Comparison of ENCODE assay signal across 8 mouse cellular contexts in the genomic region with DNA sequence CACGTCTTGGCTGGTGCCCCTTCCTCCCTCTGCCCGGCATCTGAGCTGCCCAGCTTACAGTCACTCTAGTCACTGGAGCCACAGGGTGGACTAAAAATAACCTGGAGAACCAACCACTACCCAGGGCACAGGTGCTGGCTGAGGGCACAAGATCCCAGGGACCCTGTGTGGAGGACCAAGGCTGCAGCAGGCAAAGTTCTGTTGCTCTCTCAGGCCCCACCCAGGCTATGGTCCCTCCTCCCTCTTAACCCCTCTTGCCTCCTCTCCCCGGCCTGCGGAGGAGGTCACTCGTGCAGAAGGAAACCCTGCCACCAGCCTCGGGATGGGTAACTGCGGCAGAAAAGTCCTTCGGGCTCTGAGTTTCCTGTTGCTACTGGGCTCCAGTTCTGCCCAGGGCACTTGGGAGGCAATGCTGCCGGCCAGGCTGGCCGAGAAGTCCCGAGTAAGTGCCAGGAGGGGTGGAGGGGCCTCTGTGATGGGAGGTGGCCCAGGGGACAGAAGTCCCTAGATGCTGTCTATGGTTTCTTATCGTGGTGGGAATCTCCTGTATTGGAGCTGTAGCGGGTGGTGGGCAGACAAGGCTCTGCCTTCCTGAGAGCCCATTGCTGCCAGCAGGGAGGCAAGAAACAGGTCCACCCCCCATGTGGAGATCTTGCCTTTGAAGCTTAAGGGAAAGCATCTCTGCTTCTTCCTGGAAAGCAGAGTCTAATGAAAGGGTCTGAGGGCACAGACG. TPM values are rescaled to one million over a fixed set of nuclear protein-coding genes. Genes with fewer than 3 reads are reported as not detected.
A peak's percentile ranks its signal among the peaks of the same experiment; 100 is the strongest.
DNase-seq lines count a peak whose midpoint lies in the region; ATAC-seq lines count a peak whose summit lies in the region.

A gene (plus strand): TSS at position 147 of the 733 bp plus-strand sequence.

- H3K27ac ChIP-seq in hindbrain, embryonic 10.5 days = peak within 1 kb of the TSS; percentile 63
- H3K27ac ChIP-seq in hindbrain, embryonic 11.5 days (ENCODE audit: low read depth, low read length) = no peak within 1 kb of the TSS
- H3K27ac ChIP-seq in brown adipose tissue, adult 24 weeks (replicated peaks; ENCODE audit: low read depth, low read length) = no peak within 1 kb of the TSS

- no peaks in the 10 kb centered on the region for H3K36me3 ChIP-seq in hindbrain, embryonic 10.5 days
- H3K36me3 ChIP-seq in hindbrain, embryonic 11.5 days (ENCODE audit: control insufficient read depth, insufficient read depth, low read length) = no peaks in the 10 kb centered on the region

- intact Hi-C loops in heart, postnatal 10 days (cut with DNase I) = no loop called here

- no peaks in the 10 kb centered on the region for H3K9me3 ChIP-seq in hindbrain, embryonic 10.5 days
- H3K9me3 ChIP-seq in hindbrain, embryonic 11.5 days (ENCODE audit: control insufficient read depth, low read length) = no peaks in the 10 kb centered on the region

- peaks cover 73% of the 10 kb centered on the region for H3K4me1 ChIP-seq in hindbrain, embryonic 10.5 days (replicated peaks)
- no peaks in the 10 kb centered on the region for H3K4me1 ChIP-seq in hindbrain, embryonic 11.5 days (replicated peaks; ENCODE audit: control insufficient read depth, insufficient read depth, low read length)
- 0 out of 2 replicates have a peak, but pooled peaks cover 2% of the 10 kb centered on the region for H3K4me1 ChIP-seq in brown adipose tissue, adult 24 weeks (ENCODE audit: control insufficient read depth, insufficient read depth, insufficient read length, low read length)

- no peak for ATAC-seq in hindbrain, embryonic 11.5 days (ENCODE audit: low FRiP score)
- no peak for ATAC-seq in activated CD4-positive, CD25-positive, alpha-beta regulatory T cell, adult 4 months

- peaks cover 24% of the 10 kb centered on the region for H3K27me3 ChIP-seq in hindbrain, embryonic 10.5 days (ENCODE audit: insufficient read depth, poor library complexity, severe bottlenecking)
- H3K27me3 ChIP-seq in hindbrain, embryonic 11.5 days (ENCODE audit: control insufficient read depth, insufficient read depth, low read length) = no peaks in the 10 kb centered on the region; the same call in 1 of the 2 replicates

- DNase-seq in hindbrain, embryonic 10.5 days (ENCODE audit: low spot score) = no peak
- no peak for DNase-seq in hindbrain, embryonic 11.5 days (ENCODE audit: low spot score)
- DNase-seq in heart, postnatal 10 days = peak; percentile 72 to 73
- DNase-seq in lung, postnatal 4 days = peak; percentile 54 to 55
- no peak for DNase-seq in urinary bladder, postnatal 10 days (ENCODE audit: low spot score)
- no peak for DNase-seq in cerebellum, adult 9-10 months

- no peak within 1 kb of the TSS for H3K9ac ChIP-seq in hindbrain, embryonic 11.5 days (ENCODE audit: low read depth, low read length)

- 19% methylated on average over 14 of the region's 14 CpGs for WGBS in hindbrain, embryonic 10.5 days
- 22% methylated on average over 11 of the region's 14 CpGs for WGBS in hindbrain, embryonic 11.5 days

- H3K4me3 ChIP-seq in hindbrain, embryonic 10.5 days = 0 out of 2 replicates have a peak within 1 kb of the TSS, but pooled peaks have one; percentile 28
- no peak within 1 kb of the TSS for H3K4me3 ChIP-seq in hindbrain, embryonic 11.5 days (ENCODE audit: low read depth, low read length)
- H3K4me3 ChIP-seq in brown adipose tissue, adult 24 weeks (ENCODE audit: insufficient read depth, low read depth, low read length) = peak within 1 kb of the TSS; percentile 5; the same call in 1 of the 2 replicates

- H3K4me2 ChIP-seq in hindbrain, embryonic 11.5 days (replicated peaks; ENCODE audit: low read depth, low read length) = no peak within 1 kb of the TSS

RNA-seq across cellular contexts. Expression of the gene that starts here (rescaled TPM):
- polyA plus RNA-seq in hindbrain, embryonic 10.5 days (2016; fragmentation: Nextera tagmentation; extraction: Ambion mirVana) = 9.6 and 11.6 TPM in 2 replicates
- 3.6 and 4.6 TPM in 2 replicates for polyA plus RNA-seq in hindbrain, embryonic 11.5 days (2014; fragmentation: Nextera tagmentation; extraction: Ambion mirVana)
- 1.7 and 3.0 TPM in 2 replicates for polyA plus RNA-seq in brown adipose tissue, adult 24 weeks (2012; ENCODE audit: insufficient read depth, insufficient read length, missing spikeins)
- 10 to 100 TPM; 45.0 to 47.4 TPM for total RNA-seq in heart, postnatal 10 days (2021)
- polyA plus RNA-seq in activated CD4-positive, CD25-positive, alpha-beta regulatory T cell, adult 4 months (2017; shearing (Covaris generic)) = not detected

Comparison
In these comparisons a context has a peak if more than half of its experiments do, and no peak if none do; other contexts are left out.
1. DNase-seq: peak in heart, postnatal 10 days (2 of 2) and lung, postnatal 4 days (2 of 2); none in hindbrain, embryonic 10.5 days (single experiment), hindbrain, embryonic 11.5 days (single experiment), urinary bladder, postnatal 10 days (single experiment) and cerebellum, adult 9-10 months (single experiment).